Mouse (Mus musculus) G1E (cell line): ENCODE measurements around the gene E130309D02Rik.

ENCODE experiments used
- CTCF ChIP-seq: IDR thresholded peaks from 2 replicates; pipeline ENCODE4 v1.5.1; 2012; ENCODE audit warnings: low read depth, low read length, inconsistent platforms, mixed read lengths
- GATA1 ChIP-seq: IDR thresholded peaks from 2 replicates; pipeline ENCODE4 v1.6.1; 2012; ENCODE audit warnings: borderline replicate concordance, low read length, inconsistent platforms, mixed read lengths
- TAL1 ChIP-seq: conservative IDR thresholded peaks from 2 replicates; pipeline ENCODE4 v1.6.1; 2012; ENCODE audit warnings: low read depth, low read length, inconsistent platforms, mixed read lengths

GRCm38 (mm10) chr5:143261636-143262035 is 53.5 kb downstream of the E130309D02Rik start:
- TF ChIP-seq CTCF (no peak), GATA1 (no peak), TAL1 (no peak)
